Mouse (Mus musculus) embryonic facial prominence, embryonic 15.5 days (tissue): Measurements from ENCODE around the gene Unk. TPM values are rescaled to one million over a fixed set of nuclear protein-coding genes. Genes with fewer than 3 reads are reported as not detected.

Source experiments
- ATAC-seq: fragments of 200-750 bp; cut with Nextera tagmentation; 2 replicates; pipeline ENCODE4 v1.8.0; 2017; ENCODE audit warnings: low read depth, moderate TSS enrichment; ENCODE audit not compliant: insufficient number of reproducible peaks, low FRiP score, low TSS enrichment
- H3K27ac ChIP-seq: fragments of 300-500 bp; sonication (generic); replicated peaks from 2 replicates; pipeline ENCODE4 v1.5.1; 2015; ENCODE audit warnings: mild to moderate bottlenecking, inconsistent platforms
- H3K27me3 ChIP-seq: fragments of 300-500 bp; sonication (generic); 2 replicates; pipeline ENCODE4 v1.6.1; 2015; ENCODE audit warnings: inconsistent platforms
- H3K36me3 ChIP-seq: fragments of 300-500 bp; sonication (generic); 2 replicates; pipeline ENCODE4 v1.6.1; 2015; ENCODE audit warnings: mild to moderate bottlenecking, inconsistent platforms
- H3K4me1 ChIP-seq: fragments of 300-500 bp; sonication (generic); 2 replicates; pipeline ENCODE4 v1.6.1; 2015; ENCODE audit warnings: inconsistent platforms
- H3K4me2 ChIP-seq: fragments of 300-500 bp; sonication (generic); replicated peaks from 2 replicates; pipeline ENCODE4 v1.6.1; 2015; ENCODE audit warnings: mild to moderate bottlenecking, inconsistent platforms
- H3K4me3 ChIP-seq: fragments of 300-500 bp; sonication (generic); replicated peaks from 2 replicates; pipeline ENCODE4 v1.5.1; 2015; ENCODE audit warnings: mild to moderate bottlenecking, inconsistent platforms
- H3K9ac ChIP-seq: fragments of 300-500 bp; sonication (generic); 2 replicates; pipeline ENCODE4 v1.6.1; 2015; ENCODE audit warnings: inconsistent platforms
- H3K9me3 ChIP-seq: fragments of 300-500 bp; sonication (generic); replicated peaks from 2 replicates; pipeline ENCODE4 v1.6.1; 2016; ENCODE audit warnings: inconsistent platforms
- WGBS: fragments of 180-500 bp; shearing (Covaris S2); methylation state at CpG from one replicate; pipeline ENCODE4 v1.1.7; 2015; 5-methylcytosine and 5-hydroxymethylcytosine counted together
- polyA plus RNA-seq: library from polyadenylated mRNA; unstranded; fragments of >200 nt; fragmentation: Nextera tagmentation; extraction: Ambion mirVana; gene quantifications from 2 replicates; pipeline ENCODE4 v1.2.1, GENCODE M21; 2015

Unk gene
- polyA plus RNA-seq, 1 experiment from 2014 or later, result 42.2 TPM

DNA sequence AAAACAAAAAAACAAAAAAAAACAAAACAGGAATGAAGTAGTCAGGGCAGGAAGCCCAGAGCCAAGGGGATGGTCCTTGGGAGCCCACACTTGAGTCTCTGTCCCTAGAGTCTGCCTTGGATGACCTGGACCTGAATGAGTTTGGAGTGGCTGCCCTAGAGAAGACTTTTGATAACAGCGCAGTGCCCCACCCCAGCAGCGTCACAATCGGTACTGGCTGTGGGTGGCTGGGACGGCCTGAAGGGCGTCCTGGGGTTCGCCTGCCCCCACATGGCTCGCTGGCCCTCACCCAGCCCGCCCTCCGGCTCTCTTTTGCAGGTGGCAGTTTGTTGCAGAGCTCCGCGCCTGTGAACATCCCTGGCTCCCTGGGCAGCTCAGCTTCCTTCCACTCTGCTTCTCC lies 25.8 kb downstream of the Unk start:
- H3K9me3 ChIP-seq, result no peaks in the 10 kb centered on the region

GRCm38 (mm10) chr11:116057237-116057881 lies 27.2 kb downstream of the Unk start:
- no peak overlapping the region for H3K27ac ChIP-seq
- H3K4me3 ChIP-seq, result no peak overlapping the region
- ATAC-seq, result no peak
- no peak overlapping the region for H3K4me2 ChIP-seq
- H3K9me3 ChIP-seq, result no peaks in the 10 kb centered on the region
- H3K27me3 ChIP-seq, result no peaks in the 10 kb centered on the region
- H3K4me1 ChIP-seq, result no peaks in the 10 kb centered on the region
- no peak overlapping the region for H3K9ac ChIP-seq
- WGBS, result 89% methylated on average over 4 of the region's 4 CpGs
- H3K36me3 ChIP-seq, result peaks cover 93% of the 10 kb centered on the region

More for the DNA sequence above, 25.8 kb downstream of the Unk start:
- Histone ChIP-seq H3K4me2 (no peak overlapping the region), H3K4me3 (no peak overlapping the region), H3K9ac (no peak overlapping the region), H3K36me3 (peaks cover 95% of the 10 kb centered on the region), H3K27me3 (no peaks in the 10 kb centered on the region), H3K4me1 (no peaks in the 10 kb centered on the region), H3K27ac (no peak overlapping the region)
- WGBS, result 90% methylated on average over 11 of the region's 11 CpGs
- ATAC-seq, result no peak

DNA sequence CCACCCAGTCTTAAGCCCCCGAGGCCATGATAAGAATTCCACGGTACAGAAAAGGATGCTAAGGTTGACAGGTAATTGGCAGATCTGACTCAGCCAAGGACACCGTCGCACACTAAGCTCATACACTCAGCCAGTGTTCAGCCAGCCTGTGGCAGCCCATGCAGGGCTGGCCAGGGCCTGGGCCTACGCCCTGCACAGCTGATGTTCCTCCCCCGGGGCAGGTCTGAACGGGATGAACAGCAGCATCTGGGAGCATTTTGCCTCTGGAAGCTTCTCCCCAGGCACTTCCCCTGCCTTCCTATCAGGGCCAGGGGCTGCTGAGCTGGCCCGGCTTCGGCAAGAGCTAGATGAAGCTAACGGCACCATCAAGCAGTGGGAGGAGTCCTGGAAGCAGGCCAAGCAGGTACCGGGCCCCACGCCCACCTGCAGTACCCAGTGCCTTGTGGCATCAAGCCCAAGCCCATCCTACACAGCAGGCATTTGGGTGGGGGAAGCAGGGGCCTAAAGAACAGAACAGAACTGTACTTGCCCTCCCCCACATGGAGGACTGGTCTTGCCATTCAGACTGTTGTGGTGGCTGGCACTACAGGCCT lies 28.0 kb downstream of the Unk start:
- no peaks in the 10 kb centered on the region for H3K27me3 ChIP-seq
- H3K9me3 ChIP-seq, result no peaks in the 10 kb centered on the region
- H3K4me3 ChIP-seq, result no peak overlapping the region
- ATAC-seq, result no peak
- 55% methylated on average over 12 of the region's 12 CpGs for WGBS
- no peak overlapping the region for H3K27ac ChIP-seq
- H3K4me2 ChIP-seq, result no peak overlapping the region
- H3K36me3 ChIP-seq, result peaks cover 88% of the 10 kb centered on the region
- no peak overlapping the region for H3K9ac ChIP-seq
- H3K4me1 ChIP-seq, result 0 out of 2 replicates have a peak, but pooled peaks cover under 1% of the 10 kb centered on the region

DNA sequence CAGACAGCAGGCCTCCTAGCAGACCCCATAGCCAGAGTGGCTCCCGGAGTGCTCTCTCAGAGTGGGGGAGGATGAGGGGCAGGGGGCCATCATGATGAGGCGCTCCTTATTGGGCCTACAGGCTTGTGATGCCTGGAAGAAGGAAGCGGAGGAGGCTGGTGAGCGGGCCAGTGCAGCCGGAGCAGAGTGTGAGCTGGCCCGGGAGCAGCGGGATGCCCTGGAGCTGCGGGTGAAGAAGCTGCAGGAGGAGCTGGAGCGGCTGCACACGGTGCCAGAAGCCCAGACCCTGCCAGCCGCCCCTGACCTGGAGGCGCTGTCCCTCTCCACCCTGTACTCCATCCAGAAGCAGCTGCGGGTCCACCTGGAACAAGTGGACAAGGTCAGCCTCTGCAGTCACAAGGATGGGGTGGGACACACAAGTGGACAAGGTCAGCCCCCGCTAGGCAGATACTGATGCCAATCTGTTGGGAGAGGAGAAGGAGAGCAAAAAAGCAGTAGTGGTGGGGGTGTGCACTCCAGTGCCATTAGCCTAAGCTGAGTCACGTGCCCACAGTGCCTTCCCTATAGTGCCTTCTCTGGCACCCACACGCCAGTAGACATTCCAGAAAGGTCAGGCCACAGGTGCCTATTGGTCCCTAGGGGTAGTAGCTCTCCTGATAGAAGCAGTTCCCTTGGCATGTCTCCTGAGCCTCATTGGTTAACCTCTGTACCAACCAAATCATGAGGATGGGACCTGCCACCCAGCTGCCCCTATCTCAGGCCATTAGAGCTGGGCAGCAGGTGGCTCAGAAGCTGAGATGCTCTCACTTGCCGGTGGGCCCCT lies 29.0 kb downstream of the Unk start:
- Histone ChIP-seq H3K27me3 (no peaks in the 10 kb centered on the region), H3K9me3 (no peaks in the 10 kb centered on the region), H3K36me3 (peaks cover 79% of the 10 kb centered on the region), H3K27ac (no peak overlapping the region), H3K4me2 (no peak overlapping the region), H3K9ac (no peak overlapping the region), H3K4me3 (no peak overlapping the region), H3K4me1 (0 out of 2 replicates have a peak, but pooled peaks cover 5% of the 10 kb centered on the region)
- 87% methylated on average over 17 of the region's 17 CpGs for WGBS
- ATAC-seq, result no peak

- Histone ChIP-seq H3K4me3 (no peak overlapping the region), H3K27me3 (no peaks in the 10 kb centered on the region), H3K9ac (no peak overlapping the region), H3K27ac (no peak overlapping the region), H3K4me2 (no peak overlapping the region), H3K4me1 (0 out of 2 replicates have a peak, but pooled peaks cover 5% of the 10 kb centered on the region), H3K9me3 (no peaks in the 10 kb centered on the region), H3K36me3 (peaks cover 73% of the 10 kb centered on the region)
- WGBS, result 93% methylated on average over 11 of the region's 11 CpGs
- ATAC-seq, result no peak
These were observed 29.5 kb downstream of the Unk start for GRCm38 (mm10) chr11:116059691-116060025.

GRCm38 (mm10) chr11:116060596-116060995 lies 30.5 kb downstream of the Unk start:
- 0 out of 2 replicates have a peak overlapping the region, but pooled peaks have one; percentile 2 for H3K27ac ChIP-seq
- no peak overlapping the region for H3K9ac ChIP-seq
- no peak for ATAC-seq
- H3K27me3 ChIP-seq, result no peaks in the 10 kb centered on the region
- H3K4me2 ChIP-seq, result no peak overlapping the region
- H3K4me1 ChIP-seq, result 0 out of 2 replicates have a peak, but pooled peaks cover 5% of the 10 kb centered on the region
- no peak overlapping the region for H3K4me3 ChIP-seq
- H3K9me3 ChIP-seq, result no peaks in the 10 kb centered on the region
- peaks cover 64% of the 10 kb centered on the region for H3K36me3 ChIP-seq
- 79% methylated on average over 9 of the region's 9 CpGs for WGBS

DNA sequence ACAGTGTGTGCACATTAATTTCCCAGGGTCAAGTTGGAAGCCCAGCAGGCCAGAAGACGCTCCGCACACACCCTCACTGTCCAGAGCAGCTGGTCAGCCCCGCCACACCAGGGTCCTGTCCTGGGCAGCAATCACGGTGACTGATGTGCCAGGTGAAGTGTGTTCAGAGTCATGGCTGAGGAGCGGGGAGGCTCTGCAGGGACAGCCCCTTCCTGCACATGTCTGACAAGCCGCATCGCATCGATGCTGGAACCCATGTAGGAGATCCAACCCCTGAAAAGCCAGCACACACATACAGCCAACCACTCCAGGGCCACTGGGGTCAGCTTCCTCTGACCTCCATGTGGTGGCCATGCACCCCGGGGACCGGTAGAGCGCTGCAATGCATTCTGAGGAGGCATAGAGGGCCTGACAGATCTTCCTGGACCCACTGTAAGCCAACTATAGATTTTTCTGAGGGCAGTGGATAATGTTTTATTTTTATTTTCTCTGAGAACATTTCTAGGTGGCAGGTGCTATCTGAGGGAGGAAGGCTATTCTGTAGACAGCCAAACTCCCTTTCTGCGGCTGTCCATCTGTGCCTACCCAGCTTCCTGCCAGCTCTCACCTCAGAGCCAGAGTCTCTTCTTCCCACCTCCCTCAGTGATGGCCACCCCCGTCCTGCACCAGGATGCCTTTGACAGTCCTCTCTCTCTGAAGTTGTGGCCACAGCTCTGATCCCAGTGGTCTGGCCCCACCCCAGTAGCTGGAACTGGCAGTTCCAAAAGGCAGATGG lies 31.7 kb downstream of the Unk start:
- no peak overlapping the region for H3K4me3 ChIP-seq
- H3K27ac ChIP-seq, result no peak overlapping the region
- no peaks in the 10 kb centered on the region for H3K9me3 ChIP-seq
- no peaks in the 10 kb centered on the region for H3K27me3 ChIP-seq
- H3K9ac ChIP-seq, result no peak overlapping the region
- peaks cover 53% of the 10 kb centered on the region for H3K36me3 ChIP-seq
- H3K4me2 ChIP-seq, result no peak overlapping the region
- 0 out of 2 replicates have a peak, but pooled peaks cover 5% of the 10 kb centered on the region for H3K4me1 ChIP-seq
- WGBS, result 89% methylated on average over 13 of the region's 13 CpGs
- ATAC-seq, result no peak

DNA sequence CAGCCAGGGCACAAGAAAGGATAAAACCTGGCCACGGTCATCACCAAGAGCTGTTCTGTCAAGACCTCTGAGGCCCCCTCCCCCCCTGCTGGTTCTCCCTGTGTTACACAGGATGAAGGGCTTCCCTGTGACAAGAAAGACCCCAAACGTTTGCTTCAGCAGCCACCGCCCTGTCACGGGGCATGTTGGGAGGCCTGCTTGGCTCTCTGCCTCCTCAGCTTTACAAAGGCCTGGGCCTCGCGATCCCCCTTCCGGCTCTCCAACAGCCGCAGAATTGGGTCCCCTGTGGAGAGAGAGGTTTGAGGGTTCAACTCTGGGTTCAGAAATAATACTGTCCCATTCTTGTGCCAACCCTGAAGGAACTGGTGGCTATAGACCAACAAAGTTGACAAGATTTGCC lies 32.4 kb downstream of the Unk start:
- peaks cover 46% of the 10 kb centered on the region for H3K36me3 ChIP-seq

GRCm38 (mm10) chr11:116063562-116063961 lies 33.4 kb downstream of the Unk start:
- Histone ChIP-seq H3K9ac (no peak overlapping the region), H3K4me2 (no peak overlapping the region), H3K9me3 (no peaks in the 10 kb centered on the region), H3K4me1 (0 out of 2 replicates have a peak, but pooled peaks cover 5% of the 10 kb centered on the region), H3K27ac (no peak overlapping the region), H3K27me3 (no peaks in the 10 kb centered on the region), H3K36me3 (peaks cover 36% of the 10 kb centered on the region), H3K4me3 (no peak overlapping the region)
- no peak for ATAC-seq
- 61% methylated on average over 13 of the region's 13 CpGs for whole genome bisulfite sequencing

More for the DNA sequence above, 32.4 kb downstream of the Unk start:
- no peak overlapping the region for H3K9ac ChIP-seq
- WGBS, result 71% methylated on average over 8 of the region's 8 CpGs
- no peaks in the 10 kb centered on the region for H3K9me3 ChIP-seq
- H3K27ac ChIP-seq, result no peak overlapping the region
- H3K4me1 ChIP-seq, result 0 out of 2 replicates have a peak, but pooled peaks cover 5% of the 10 kb centered on the region
- ATAC-seq, result no peak
- no peak overlapping the region for H3K4me3 ChIP-seq
- no peak overlapping the region for H3K4me2 ChIP-seq
- no peaks in the 10 kb centered on the region for H3K27me3 ChIP-seq

DNA sequence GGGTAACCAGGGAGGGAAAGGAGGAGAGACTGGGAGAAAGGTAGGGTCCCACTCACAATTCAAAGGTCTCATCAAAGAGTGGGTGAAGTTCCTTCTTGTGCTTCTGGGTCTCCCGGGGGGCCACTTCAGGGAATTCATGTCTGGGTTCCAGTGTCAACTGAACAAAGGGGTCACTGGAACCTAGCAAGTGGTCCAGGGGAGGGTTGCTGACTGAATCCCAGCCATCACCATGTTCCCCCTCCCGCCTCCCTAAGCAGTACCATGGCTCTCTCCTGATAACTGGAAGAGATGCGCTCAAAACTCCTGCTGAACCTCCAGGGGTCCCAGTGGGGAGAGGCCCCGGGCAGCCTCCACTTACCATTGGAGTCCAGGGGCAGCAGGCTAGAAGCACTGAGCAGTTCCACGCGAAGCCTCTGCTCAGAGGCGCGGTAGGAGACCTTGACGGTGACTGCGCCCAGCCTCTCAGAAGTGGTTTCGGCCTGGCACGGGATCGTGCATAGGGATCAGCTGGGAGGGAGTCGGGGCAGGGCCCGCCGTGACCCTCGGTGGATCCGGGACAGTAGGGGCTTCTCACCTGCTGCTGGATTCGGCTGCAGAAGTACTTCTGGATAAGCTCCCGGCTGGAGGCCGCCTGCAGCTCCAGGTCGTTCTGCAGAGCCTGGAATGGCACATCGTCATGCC lies 34.2 kb downstream of the Unk start:
- H3K27me3 ChIP-seq, result no peaks in the 10 kb centered on the region
- H3K4me3 ChIP-seq, result no peak overlapping the region
- H3K9ac ChIP-seq, result no peak overlapping the region
- no peak overlapping the region for H3K27ac ChIP-seq
- 0 out of 2 replicates have a peak, but pooled peaks cover 5% of the 10 kb centered on the region for H3K4me1 ChIP-seq
- WGBS, result 68% methylated on average over 23 of the region's 23 CpGs
- H3K36me3 ChIP-seq, result peaks cover 28% of the 10 kb centered on the region
- no peaks in the 10 kb centered on the region for H3K9me3 ChIP-seq
- H3K4me2 ChIP-seq, result no peak overlapping the region
- no peak for ATAC-seq
